10 mouse cellular contexts compared by ENCODE assay signal in genomic region chr1:154787418-154787817, GRCm38 (mm10).
"Had no signal": no experiment of that assay in that cellular context is flagged by ENCODE, and none has a peak within 500 bp of the region (broad histone marks: within the 10 kb centered on the region; RNA-seq: fewer than 3 reads in every experiment).

No protein-coding gene starts in this region.

- H3K9ac ChIP-seq: intestine, embryonic 15.5 days; liver, embryonic 15.5 days; lung, embryonic 15.5 days; midbrain, embryonic 12.5 days; neural tube, embryonic 15.5 days had no signal

- H3K9me3 ChIP-seq: intestine, embryonic 15.5 days; limb, embryonic 10.5 days; liver, embryonic 15.5 days; lung, embryonic 15.5 days; megakaryocyte, embryonic 14.5 days; midbrain, embryonic 12.5 days; neural tube, embryonic 15.5 days had no signal

- H3K4me2 ChIP-seq: intestine, embryonic 15.5 days; liver, embryonic 11.5 days; liver, embryonic 15.5 days; lung, embryonic 15.5 days; midbrain, embryonic 12.5 days; neural tube, embryonic 15.5 days had no signal

- H3K27ac ChIP-seq: hindbrain, postnatal 0 days; intestine, embryonic 15.5 days; limb, embryonic 10.5 days; liver, embryonic 15.5 days; lung, embryonic 15.5 days; macrophage; midbrain, embryonic 12.5 days; neural tube, embryonic 15.5 days had no signal

- H3K36me3 ChIP-seq: intestine, embryonic 15.5 days; limb, embryonic 10.5 days; liver, embryonic 15.5 days; lung, embryonic 15.5 days; midbrain, embryonic 12.5 days; neural tube, embryonic 15.5 days had no signal

- H3K4me3 ChIP-seq: intestine, embryonic 15.5 days; limb, embryonic 10.5 days; liver, embryonic 15.5 days; lung, embryonic 15.5 days; megakaryocyte, embryonic 14.5 days; midbrain, embryonic 12.5 days; neural tube, embryonic 15.5 days had no signal
